Mouse (Mus musculus) brain, embryonic 18.5 days (tissue): Measurements from ENCODE around the gene Tmem88.

Experiments used
- DNase-seq: peaks from one replicate; pipeline ENCODE4 v3.0.0-alpha.2; 2012; ENCODE audit warnings: low read depth, low spot score

Tmem88 gene

GRCm38 (mm10) chr11:69362021-69362420, 36.0 kb downstream of the Tmem88 start:
- DNase-seq, result no peak

GRCm38 (mm10) chr11:69357690-69358089, 40.3 kb downstream of the Tmem88 start:
- DNase-seq, result no peak

- no peak for DNase-seq
Observed at GRCm38 (mm10) chr11:69356544-69356943, 41.5 kb downstream of the Tmem88 start.
